Mouse (Mus musculus) layer of hippocampus, adult 11-12 months (tissue): ENCODE data around the gene Cst13.

Experiments
- DNase-seq: peaks from one replicate; pipeline ENCODE4 v3.0.0; 2022; ENCODE audit warnings: low spot score

Gene Cst13

DNA sequence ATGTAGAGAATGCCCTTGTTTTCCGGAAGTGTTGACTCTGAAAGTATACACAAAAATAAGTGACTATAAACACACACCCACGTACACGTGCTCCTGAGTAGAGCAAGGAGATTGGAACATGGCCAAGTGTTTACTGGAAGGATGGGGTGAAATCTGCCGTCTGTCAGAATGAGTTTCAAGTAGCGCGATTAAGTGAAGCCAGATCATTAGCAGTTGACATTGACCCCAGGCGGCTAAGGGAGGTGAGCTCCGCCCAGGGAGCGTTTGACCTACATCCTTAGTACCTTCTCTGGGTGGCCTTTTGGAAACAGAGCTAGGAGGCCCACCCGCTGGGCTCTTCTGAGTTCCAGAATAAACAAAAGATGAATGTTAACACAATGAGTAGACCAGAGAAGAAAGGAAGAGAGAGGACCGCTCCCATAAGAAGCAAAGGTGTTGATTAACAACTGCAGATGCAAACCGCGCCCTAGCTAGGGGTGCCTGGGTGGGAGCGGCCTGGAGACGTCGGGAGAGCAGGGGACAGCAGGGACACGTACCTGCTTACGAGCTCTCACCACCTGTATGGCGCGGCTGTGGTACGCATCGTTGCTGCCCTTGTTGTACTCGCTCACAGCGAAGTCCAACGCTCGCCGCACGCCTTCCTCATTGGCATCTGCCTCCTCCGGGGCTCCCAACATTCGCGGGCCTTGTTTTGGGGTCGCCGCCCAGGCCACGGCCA, 54.9 kb downstream of the Cst13 start:
- peak; percentile 39 for DNase-seq

DNA sequence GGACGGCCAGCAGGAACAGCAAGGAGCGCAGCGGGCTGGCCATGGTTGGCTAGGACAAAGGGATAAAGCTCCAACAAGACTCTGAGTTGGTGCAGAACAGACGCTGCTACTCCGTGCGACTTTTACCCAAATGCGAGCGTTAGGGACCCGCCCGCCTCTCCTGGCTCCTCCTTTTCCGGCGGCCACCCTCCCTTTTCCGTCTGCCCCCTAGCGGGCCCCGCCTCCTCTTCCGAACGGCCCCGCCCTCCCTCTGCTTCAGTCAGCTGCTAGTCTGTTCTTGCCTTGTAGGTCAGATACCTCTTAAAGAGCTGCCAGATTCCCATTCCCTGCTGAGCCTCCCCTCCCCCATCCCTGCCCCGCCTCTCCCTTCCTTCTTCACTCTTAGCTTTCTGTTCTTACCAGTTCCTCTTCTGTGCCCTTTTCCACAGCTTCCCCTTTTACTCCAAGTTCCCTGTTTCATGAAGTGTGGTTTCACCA, 55.5 kb downstream of the Cst13 start, which contains the start of gene Cst3:
TSS of gene Cst3 (minus strand) at position 358 of the 477 bp plus-strand sequence.
- DNase-seq: peak; percentile 92

DNA sequence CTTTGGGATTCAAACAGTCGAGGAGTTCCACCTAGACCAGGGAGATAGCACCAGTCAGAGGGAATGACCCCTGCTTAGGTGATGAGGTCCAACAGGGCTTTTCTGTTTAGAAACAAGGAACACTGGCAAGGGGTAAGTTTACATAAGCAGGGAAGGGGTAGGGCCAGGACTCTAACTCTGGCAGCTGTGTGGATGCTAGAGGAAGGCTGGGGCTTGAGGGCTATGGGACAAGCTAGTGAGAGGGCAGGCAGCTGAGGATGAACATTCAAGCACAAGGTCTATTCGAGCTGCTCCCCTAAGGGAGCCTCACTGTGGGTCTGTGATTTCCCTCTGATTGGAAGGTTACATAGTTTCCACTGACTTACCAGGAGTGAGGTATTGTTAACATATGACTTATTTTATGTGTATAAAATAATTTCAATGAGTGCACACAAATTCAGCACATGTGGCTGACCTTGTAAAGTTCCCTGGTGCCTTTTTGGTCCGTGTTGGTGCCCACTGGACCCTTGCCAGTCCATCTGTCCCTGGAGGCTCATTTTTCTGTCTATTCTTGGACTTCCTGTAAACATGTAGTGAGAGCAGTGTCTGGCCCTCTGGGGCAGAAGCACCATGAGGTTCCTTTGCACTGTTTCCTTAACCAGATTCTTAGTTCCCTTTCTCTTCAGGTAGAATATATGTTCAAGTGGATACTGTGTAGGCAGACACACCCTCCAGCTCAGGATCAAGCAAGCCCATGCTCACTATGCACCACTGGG, 57.3 kb downstream of the Cst13 start:
- peak; percentile 63 for DNase-seq

DNA sequence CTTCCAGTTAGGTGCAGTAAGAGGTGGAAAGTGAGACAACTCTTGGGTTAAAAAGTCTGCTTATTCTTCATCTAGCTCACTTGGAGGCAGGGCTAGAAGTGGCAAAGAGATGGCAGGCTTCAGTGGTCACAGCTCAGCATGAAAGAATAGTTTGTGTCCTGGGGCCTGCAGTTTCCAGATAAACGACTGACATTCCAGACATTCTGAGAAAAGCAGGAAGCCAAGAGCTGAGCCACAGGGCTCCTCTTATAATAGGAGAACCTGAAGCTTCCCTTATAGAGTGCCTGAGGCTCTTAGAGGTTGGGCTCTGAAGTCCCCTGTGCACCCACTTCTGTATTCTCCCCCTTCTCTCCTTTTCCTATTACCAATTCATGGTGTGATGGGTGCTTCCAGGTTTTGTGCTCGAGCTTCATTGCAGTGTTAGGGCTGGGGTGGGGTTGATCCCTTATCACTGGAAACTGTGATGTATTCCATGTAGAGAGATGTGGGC, 58.8 kb downstream of the Cst13 start:
- DNase-seq: no peak

DNA sequence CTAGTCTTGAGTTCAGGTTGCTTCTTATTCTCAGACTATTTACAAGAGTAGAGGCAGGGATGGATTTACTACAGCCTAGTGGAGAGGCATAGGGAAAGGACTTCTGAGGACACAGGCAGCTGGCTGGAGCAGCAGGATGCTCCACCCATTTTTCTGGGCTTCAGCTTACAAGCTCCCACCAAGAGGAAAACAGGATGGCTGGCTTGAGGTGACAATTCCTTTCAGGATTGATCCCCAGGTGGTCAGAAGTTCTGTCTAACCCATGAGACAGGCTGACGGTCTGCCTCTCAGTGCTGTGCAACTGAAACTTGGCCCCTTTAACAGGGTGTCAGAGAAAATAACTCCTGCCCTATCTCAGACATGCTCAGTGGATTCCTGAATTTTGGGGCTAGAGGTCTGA, 59.3 kb downstream of the Cst13 start:
- no peak for DNase-seq
